Mouse (Mus musculus): ENCODE data around the gene Inpp5f. TPM values are rescaled to one million over a fixed set of nuclear protein-coding genes. Genes with fewer than 3 reads are reported as not detected.
"Not testable (repeated sequence)": the region's sequence is repeated elsewhere in the genome, so short reads cannot be mapped to it uniquely, and the experiment has no call there.

Inpp5f gene
- polyA plus RNA-seq, 1 experiment from 2014 or later: 444 TPM

DNA sequence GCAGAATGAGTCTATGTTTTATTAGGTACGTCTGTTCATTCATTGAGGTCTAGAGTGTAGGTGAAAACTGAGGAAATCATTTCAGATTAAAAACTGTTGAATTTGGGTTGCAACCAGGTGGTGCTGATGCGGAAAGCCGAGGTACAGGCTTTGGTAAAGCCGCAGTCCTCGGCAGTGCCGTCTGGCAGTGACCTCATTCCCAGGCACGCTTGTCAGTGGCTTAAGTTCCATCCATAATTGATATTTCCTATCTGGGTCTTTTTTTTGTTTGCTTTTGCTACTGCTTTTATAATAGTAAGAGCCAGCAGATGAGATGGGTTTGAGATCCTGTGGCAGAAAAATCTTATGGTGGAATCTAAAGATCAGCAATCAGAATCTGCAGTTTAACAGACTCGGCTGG is 78.2 kb downstream of the Inpp5f start:
- peaks cover 10% of the 10 kb centered on the region for H3K9me3 ChIP-seq (ENCODE audit: control insufficient read depth, low read length)
- H3K9ac ChIP-seq (replicated peaks; ENCODE audit: low read length): peak overlapping the region; percentile 61
- H3K27ac ChIP-seq (replicated peaks; ENCODE audit: low read depth, low read length): peak overlapping the region; percentile 80
- peaks cover 30% of the 10 kb centered on the region for H3K36me3 ChIP-seq (ENCODE audit: control insufficient read depth, insufficient read depth, low read length)
- peak overlapping the region; percentile 45 for H3K4me3 ChIP-seq (replicated peaks; ENCODE audit: low read depth, low read length)
- H3K4me2 ChIP-seq (ENCODE audit: low read length): peak overlapping the region; percentile 56
- ATAC-seq (ENCODE audit: low FRiP score, low TSS enrichment) (no peak), DNase-seq (peak; percentile 56)
- WGBS: 48% methylated on average over 8 of the region's 8 CpGs
- H3K4me1 ChIP-seq (ENCODE audit: control insufficient read depth, insufficient read depth, low read length): peaks cover 7% of the 10 kb centered on the region; the same call in 1 of the 2 replicates
- H3K27me3 ChIP-seq (ENCODE audit: control insufficient read depth, insufficient read depth, low read length): no peaks in the 10 kb centered on the region

GRCm38 (mm10) chr7:128690070-128690469 is 78.9 kb downstream of the Inpp5f start:
- peaks cover 38% of the 10 kb centered on the region for H3K36me3 ChIP-seq (ENCODE audit: control insufficient read depth, insufficient read depth, low read length)
- peak overlapping the region; percentile 45 for H3K4me3 ChIP-seq (replicated peaks; ENCODE audit: low read depth, low read length)
- H3K4me1 ChIP-seq (ENCODE audit: control insufficient read depth, insufficient read depth, low read length): peaks cover 7% of the 10 kb centered on the region; the same call in 1 of the 2 replicates
- H3K27ac ChIP-seq (replicated peaks; ENCODE audit: low read depth, low read length): peak overlapping the region; percentile 80
- WGBS: 5% methylated on average over 7 of the region's 7 CpGs
- peaks cover 10% of the 10 kb centered on the region for H3K9me3 ChIP-seq (ENCODE audit: control insufficient read depth, low read length)
- peak overlapping the region; percentile 61 for H3K9ac ChIP-seq (replicated peaks; ENCODE audit: low read length)
- H3K4me2 ChIP-seq (ENCODE audit: low read length): peak overlapping the region; percentile 56
- DNase-seq (peak; percentile 93), ATAC-seq (ENCODE audit: low FRiP score, low TSS enrichment) (0 out of 2 replicates have a peak, but pooled peaks have one; percentile 74)
- H3K27me3 ChIP-seq (ENCODE audit: control insufficient read depth, insufficient read depth, low read length): no peaks in the 10 kb centered on the region

GRCm38 (mm10) chr7:128690796-128691195 is 79.7 kb downstream of the Inpp5f start:
- WGBS: 10% methylated on average over 7 of the region's 7 CpGs
- Histone ChIP-seq H3K36me3 (ENCODE audit: control insufficient read depth, insufficient read depth, low read length) (peaks cover 45% of the 10 kb centered on the region), H3K9me3 (ENCODE audit: control insufficient read depth, low read length) (peaks cover 10% of the 10 kb centered on the region)

GRCm38 (mm10) chr7:128692163-128692562 is 81.0 kb downstream of the Inpp5f start:
- no peak for DNase-seq
- Histone ChIP-seq H3K4me3 (replicated peaks; ENCODE audit: low read depth, low read length) (peak overlapping the region; percentile 45; the same call in 1 of the 2 replicates), H3K9ac (replicated peaks; ENCODE audit: low read length) (no peak overlapping the region), H3K27me3 (ENCODE audit: control insufficient read depth, insufficient read depth, low read length) (no peaks in the 10 kb centered on the region), H3K36me3 (ENCODE audit: control insufficient read depth, insufficient read depth, low read length) (peaks cover 51% of the 10 kb centered on the region), H3K9me3 (ENCODE audit: control insufficient read depth, low read length) (peaks cover 10% of the 10 kb centered on the region), H3K27ac (replicated peaks; ENCODE audit: low read depth, low read length) (no peak overlapping the region), H3K4me1 (ENCODE audit: control insufficient read depth, insufficient read depth, low read length) (peaks cover 7% of the 10 kb centered on the region; the same call in 1 of the 2 replicates), H3K4me2 (ENCODE audit: low read length) (peak overlapping the region; percentile 10; the same call in 1 of the 2 replicates)
- WGBS: 91% methylated on average over 7 of the region's 7 CpGs
- no peak for ATAC-seq (ENCODE audit: low FRiP score, low TSS enrichment)

More at GRCm38 (mm10) chr7:128690796-128691195, 79.7 kb downstream of the Inpp5f start:
- Histone ChIP-seq H3K27me3 (ENCODE audit: control insufficient read depth, insufficient read depth, low read length) (no peaks in the 10 kb centered on the region), H3K4me3 (replicated peaks; ENCODE audit: low read depth, low read length) (peak overlapping the region; percentile 45), H3K4me1 (ENCODE audit: control insufficient read depth, insufficient read depth, low read length) (peaks cover 7% of the 10 kb centered on the region; the same call in 1 of the 2 replicates), H3K27ac (replicated peaks; ENCODE audit: low read depth, low read length) (peak overlapping the region; percentile 80), H3K9ac (replicated peaks; ENCODE audit: low read length) (peak overlapping the region; percentile 27), H3K4me2 (ENCODE audit: low read length) (peak overlapping the region; percentile 56)
- peak; percentile 94 for DNase-seq
- peak; percentile 74 for ATAC-seq (ENCODE audit: low FRiP score, low TSS enrichment)

- Histone ChIP-seq H3K9ac (replicated peaks; ENCODE audit: low read length) (no peak overlapping the region), H3K27me3 (ENCODE audit: control insufficient read depth, insufficient read depth, low read length) (no peaks in the 10 kb centered on the region), H3K4me1 (ENCODE audit: control insufficient read depth, insufficient read depth, low read length) (peaks cover 7% of the 10 kb centered on the region; the same call in 1 of the 2 replicates), H3K4me2 (ENCODE audit: low read length) (no peak overlapping the region), H3K36me3 (ENCODE audit: control insufficient read depth, insufficient read depth, low read length) (peaks cover 70% of the 10 kb centered on the region), H3K4me3 (replicated peaks; ENCODE audit: low read depth, low read length) (no peak overlapping the region), H3K9me3 (ENCODE audit: control insufficient read depth, low read length) (no peaks in the 10 kb centered on the region), H3K27ac (replicated peaks; ENCODE audit: low read depth, low read length) (no peak overlapping the region)
- 88% methylated on average over 10 of the region's 10 CpGs for WGBS
- ATAC-seq (ENCODE audit: low FRiP score, low TSS enrichment) (no peak), DNase-seq (no peak)
Measured at GRCm38 (mm10) chr7:128694848-128695247, 83.7 kb downstream of the Inpp5f start.

- not testable (repeated sequence) for H3K9ac ChIP-seq (replicated peaks; ENCODE audit: low read length); H3K9me3 ChIP-seq (ENCODE audit: control insufficient read depth, low read length); H3K27me3 ChIP-seq (ENCODE audit: control insufficient read depth, insufficient read depth, low read length); H3K27ac ChIP-seq (replicated peaks; ENCODE audit: low read depth, low read length); H3K4me1 ChIP-seq (ENCODE audit: control insufficient read depth, insufficient read depth, low read length); H3K4me2 ChIP-seq (ENCODE audit: low read length); ATAC-seq (ENCODE audit: low FRiP score, low TSS enrichment); DNase-seq; H3K4me3 ChIP-seq (replicated peaks; ENCODE audit: low read depth, low read length)
- peaks cover 89% of the 10 kb centered on the region for H3K36me3 ChIP-seq (ENCODE audit: control insufficient read depth, insufficient read depth, low read length)
- 92% methylated on average over 6 of the region's 6 CpGs for WGBS
Measured at GRCm38 (mm10) chr7:128699959-128700358, 88.8 kb downstream of the Inpp5f start.

GRCm38 (mm10) chr7:128705735-128706134 is 94.6 kb downstream of the Inpp5f start:
- H3K27ac ChIP-seq (replicated peaks; ENCODE audit: low read depth, low read length): no peak overlapping the region
- no peak for ATAC-seq (ENCODE audit: low FRiP score, low TSS enrichment)

DNA sequence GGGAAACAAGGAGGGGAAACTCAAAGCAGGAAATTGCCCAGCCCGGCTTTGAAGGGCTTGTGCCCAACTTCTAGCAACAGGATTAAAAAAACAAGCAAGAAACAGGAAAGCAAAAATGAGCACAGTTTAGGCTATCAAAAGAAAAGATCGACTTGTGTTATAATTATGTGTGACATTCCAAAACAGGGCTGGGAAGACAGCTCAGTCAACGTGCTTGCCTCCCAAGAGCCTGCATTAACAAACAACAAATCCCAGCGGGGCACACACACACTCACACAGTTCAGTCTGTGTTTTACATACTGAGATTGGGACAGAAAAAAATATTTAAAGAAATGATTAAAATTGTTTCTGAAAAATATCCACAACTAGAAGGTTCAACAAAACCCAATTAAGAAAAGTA is 106.9 kb downstream of the Inpp5f start:
- Histone ChIP-seq H3K36me3 (ENCODE audit: control insufficient read depth, insufficient read depth, low read length) (peaks cover 83% of the 10 kb centered on the region), H3K4me3 (replicated peaks; ENCODE audit: low read depth, low read length) (no peak overlapping the region), H3K9me3 (ENCODE audit: control insufficient read depth, low read length) (no peaks in the 10 kb centered on the region), H3K4me1 (ENCODE audit: control insufficient read depth, insufficient read depth, low read length) (no peaks in the 10 kb centered on the region), H3K27ac (replicated peaks; ENCODE audit: low read depth, low read length) (no peak overlapping the region), H3K4me2 (ENCODE audit: low read length) (no peak overlapping the region), H3K9ac (replicated peaks; ENCODE audit: low read length) (no peak overlapping the region), H3K27me3 (ENCODE audit: control insufficient read depth, insufficient read depth, low read length) (no peaks in the 10 kb centered on the region)
- ATAC-seq (ENCODE audit: low FRiP score, low TSS enrichment) (no peak), DNase-seq (no peak)
- 76% methylated on average over 4 of the region's 4 CpGs for WGBS

More at GRCm38 (mm10) chr7:128705735-128706134, 94.6 kb downstream of the Inpp5f start:
- H3K4me1 ChIP-seq (ENCODE audit: control insufficient read depth, insufficient read depth, low read length): no peaks in the 10 kb centered on the region
- peak; percentile 86 for DNase-seq
- no peak overlapping the region for H3K4me3 ChIP-seq (replicated peaks; ENCODE audit: low read depth, low read length)
- H3K9me3 ChIP-seq (ENCODE audit: control insufficient read depth, low read length): no peaks in the 10 kb centered on the region
- H3K36me3 ChIP-seq (ENCODE audit: control insufficient read depth, insufficient read depth, low read length): peaks cover 95% of the 10 kb centered on the region
- H3K4me2 ChIP-seq (ENCODE audit: low read length): no peak overlapping the region
- no peaks in the 10 kb centered on the region for H3K27me3 ChIP-seq (ENCODE audit: control insufficient read depth, insufficient read depth, low read length)
- WGBS: 24% methylated on average over 4 of the region's 4 CpGs
- no peak overlapping the region for H3K9ac ChIP-seq (replicated peaks; ENCODE audit: low read length)

GRCm38 (mm10) chr7:128724761-128725160 is 113.6 kb downstream of the Inpp5f start:
- H3K27ac ChIP-seq (replicated peaks; ENCODE audit: low read depth, low read length): no peak overlapping the region
- H3K4me2 ChIP-seq (ENCODE audit: low read length): no peak overlapping the region
- H3K27me3 ChIP-seq (ENCODE audit: control insufficient read depth, insufficient read depth, low read length): no peaks in the 10 kb centered on the region
- 44% methylated on average over 4 of the region's 4 CpGs for WGBS
- no peaks in the 10 kb centered on the region for H3K4me1 ChIP-seq (ENCODE audit: control insufficient read depth, insufficient read depth, low read length)
- H3K36me3 ChIP-seq (ENCODE audit: control insufficient read depth, insufficient read depth, low read length): peaks cover 32% of the 10 kb centered on the region
- DNase-seq (peak; percentile 85), ATAC-seq (ENCODE audit: low FRiP score, low TSS enrichment) (peak; percentile 60; the same call in 1 of the 2 replicates)
- H3K4me3 ChIP-seq (replicated peaks; ENCODE audit: low read depth, low read length): no peak overlapping the region
- no peak overlapping the region for H3K9ac ChIP-seq (replicated peaks; ENCODE audit: low read length)
- no peaks in the 10 kb centered on the region for H3K9me3 ChIP-seq (ENCODE audit: control insufficient read depth, low read length)

Data from midbrain, embryonic 14.5 days (tissue).